Mouse (Mus musculus): Measurements from ENCODE around the gene Tspan11.

Tspan11 gene

GRCm38 (mm10) chr6:127879472-127879871 lies 7.9 kb upstream of the Tspan11 start:
- DNase-seq, result no peak

DNA sequence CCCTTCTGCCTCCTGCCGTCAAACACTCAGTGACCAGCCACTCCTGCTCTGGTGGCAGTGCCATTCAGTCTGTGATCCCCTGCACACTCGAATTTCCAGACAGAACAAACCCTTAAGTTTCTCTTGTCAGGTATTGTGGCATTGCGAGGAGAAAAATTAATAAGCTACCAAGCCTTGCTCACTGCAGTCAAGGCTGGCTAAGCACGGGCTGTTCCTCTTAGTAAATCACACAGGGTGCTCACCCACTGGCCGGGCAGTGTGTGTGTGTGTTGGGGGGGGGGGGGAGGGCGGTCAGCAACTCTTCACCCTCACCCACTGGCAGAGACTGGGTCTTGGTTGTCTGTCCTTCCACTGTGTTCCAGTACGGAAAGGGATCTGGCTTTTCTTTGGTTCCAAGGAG lies 473 bp upstream of the Tspan11 start:
- no peak for DNase-seq

GRCm38 (mm10) chr6:127888581-127888980 lies 1.2 kb downstream of the Tspan11 start:
- no peak for DNase-seq

DNA sequence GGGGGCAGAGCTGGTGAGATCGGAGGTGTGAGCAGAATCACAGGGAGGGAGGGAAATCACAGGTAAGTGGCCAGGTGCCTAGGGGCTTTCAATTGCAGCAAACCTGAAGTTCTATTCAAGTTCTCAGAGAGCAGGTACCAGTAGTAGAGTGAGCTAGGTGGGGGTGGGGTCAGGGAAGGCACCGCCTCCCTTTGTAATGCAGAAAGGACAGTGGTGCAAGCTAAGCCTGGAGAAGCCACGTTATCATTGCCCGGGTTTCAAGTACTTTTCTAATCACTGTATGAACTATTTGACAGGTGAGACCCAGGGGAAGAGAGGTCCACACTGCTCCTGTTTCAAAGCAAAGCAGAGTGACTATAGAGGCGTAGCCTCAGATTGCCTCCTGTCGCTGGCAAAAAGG lies 6.2 kb downstream of the Tspan11 start:
- DNase-seq, result no peak

DNA sequence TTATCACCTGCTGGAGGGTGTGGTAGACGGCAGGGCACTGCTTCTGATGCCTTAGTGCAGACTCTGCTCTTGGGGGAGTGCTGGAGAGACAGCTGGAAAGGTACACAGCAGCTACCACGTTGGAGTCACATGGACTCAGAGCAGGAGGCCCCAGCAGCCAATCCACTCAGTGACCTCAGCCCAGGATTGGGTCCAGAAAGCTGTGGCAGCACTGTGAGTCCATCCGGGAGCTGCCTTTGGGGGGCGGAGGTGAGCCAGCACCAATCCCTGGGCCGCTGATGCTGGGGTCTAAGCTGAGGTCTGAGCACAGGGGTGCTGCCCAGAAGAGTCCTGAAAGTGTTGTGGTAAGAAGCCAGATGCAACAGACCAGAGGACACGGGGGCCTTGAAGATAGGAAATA lies 7.6 kb downstream of the Tspan11 start:
- DNase-seq, result peak in 1 of 2 experiments; percentile 31

DNA sequence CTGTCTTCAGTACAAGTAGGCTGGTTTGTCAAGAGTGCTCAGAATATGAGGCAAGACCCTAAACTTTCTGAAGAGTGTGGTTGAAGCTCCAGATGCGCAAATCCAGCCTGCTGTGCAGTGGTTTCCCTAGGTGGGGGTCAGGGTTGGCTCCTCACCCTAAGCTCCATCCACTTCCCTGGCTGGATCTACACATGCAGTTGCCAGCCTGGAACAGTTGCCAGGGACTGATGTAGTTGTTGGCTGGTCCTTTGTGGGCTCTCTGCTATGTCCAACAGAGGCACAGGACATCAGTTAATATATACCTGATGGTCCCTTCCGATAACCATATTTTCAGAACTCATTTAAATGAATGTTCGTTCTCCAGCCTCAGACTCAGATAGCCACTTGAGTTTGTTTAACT lies 9.0 kb downstream of the Tspan11 start:
- DNase-seq, result peak; percentile 51 to 64

DNA sequence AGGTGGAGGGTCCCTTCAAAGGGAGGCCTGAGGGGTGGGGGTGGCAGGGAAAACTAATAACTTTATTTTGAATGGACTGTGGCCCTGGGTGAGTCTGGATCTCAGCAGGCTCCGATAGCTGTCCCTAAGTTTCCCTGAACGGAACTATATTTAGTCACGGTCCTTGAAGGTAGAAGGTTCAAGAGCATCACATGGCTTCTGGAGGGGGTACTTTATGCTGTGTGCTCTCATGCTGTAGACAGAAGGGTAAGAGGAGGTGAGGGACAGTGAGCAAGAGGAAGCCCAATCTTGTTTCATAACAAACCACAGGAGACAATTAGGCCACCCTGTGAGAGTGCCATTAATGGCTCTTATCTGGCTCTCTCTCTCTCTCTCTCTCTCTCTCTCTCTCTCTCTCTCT lies 10.0 kb downstream of the Tspan11 start:
- DNase-seq, result no peak

DNA sequence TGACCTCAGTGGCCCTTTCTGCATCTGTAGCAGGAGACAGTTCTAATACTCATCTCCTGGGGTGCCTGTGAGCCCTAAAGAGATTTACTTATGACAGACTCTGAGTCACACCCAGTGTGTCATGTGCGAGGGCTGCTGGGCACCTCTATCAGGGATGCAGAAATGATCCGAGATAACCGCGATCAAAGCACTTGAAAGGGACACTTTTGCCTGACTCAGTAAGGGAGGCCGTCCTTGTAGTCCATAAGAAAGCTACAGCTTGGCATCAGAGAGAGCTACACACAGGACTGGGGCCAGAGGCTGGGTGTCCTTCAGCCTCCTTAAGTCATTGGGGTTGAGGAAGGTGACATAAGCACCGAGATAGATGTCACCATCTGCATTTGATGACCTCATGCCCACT lies 12.7 kb downstream of the Tspan11 start:
- no peak for DNase-seq

GRCm38 (mm10) chr6:127901261-127901660 lies 13.9 kb downstream of the Tspan11 start:
- DNase-seq, result peak; percentile 46 to 58

GRCm38 (mm10) chr6:127901669-127902068 lies 14.3 kb downstream of the Tspan11 start:
- peak; percentile 71 to 80 for DNase-seq

DNA sequence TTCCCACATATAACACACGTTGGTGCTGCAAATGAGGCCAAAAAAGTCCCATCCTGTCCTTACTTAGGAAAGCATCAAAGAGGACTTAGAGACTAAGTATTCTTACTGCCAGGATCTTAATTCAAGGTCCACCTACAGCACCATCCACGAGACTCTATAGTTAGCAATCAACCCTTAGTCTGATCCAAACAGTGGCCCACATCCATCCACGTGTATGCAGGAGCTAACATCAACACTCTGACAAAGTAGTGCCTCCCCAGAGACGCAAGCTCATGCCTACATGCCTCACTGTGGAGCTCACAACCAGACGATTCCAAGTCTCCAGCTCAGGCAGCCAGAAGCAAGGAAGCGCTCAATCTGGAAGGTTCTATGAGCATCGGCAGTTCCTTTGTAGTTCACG lies 15.2 kb downstream of the Tspan11 start:
- DNase-seq, result no peak

- DNase-seq, result no peak
Measured at GRCm38 (mm10) chr6:127910638-127911037, 23.2 kb downstream of the Tspan11 start.

- no peak for DNase-seq
Measured at GRCm38 (mm10) chr6:127911687-127912086, 24.3 kb downstream of the Tspan11 start.

DNA sequence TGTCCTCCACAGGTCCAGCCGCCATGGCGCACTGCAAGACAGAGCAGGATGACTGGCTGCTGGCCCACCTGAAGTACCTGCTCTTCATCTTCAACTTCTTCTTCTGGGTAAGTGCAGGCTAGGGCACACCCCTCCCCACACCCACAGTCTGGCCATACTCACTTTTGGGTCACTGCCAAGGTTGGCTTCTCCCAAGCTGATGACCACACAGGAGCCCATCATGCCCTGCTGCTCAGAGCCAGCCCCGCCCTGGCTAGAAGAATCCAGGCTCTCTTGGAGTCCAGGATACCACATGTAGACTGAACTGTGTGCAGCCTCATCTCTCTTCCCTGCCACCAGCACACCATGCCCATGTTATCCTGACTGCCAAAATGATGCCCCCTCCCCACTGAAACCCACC lies 25.5 kb downstream of the Tspan11 start:
- no peak for DNase-seq

GRCm38 (mm10) chr6:127916993-127917392 lies 29.6 kb downstream of the Tspan11 start:
- no peak for DNase-seq

DNA sequence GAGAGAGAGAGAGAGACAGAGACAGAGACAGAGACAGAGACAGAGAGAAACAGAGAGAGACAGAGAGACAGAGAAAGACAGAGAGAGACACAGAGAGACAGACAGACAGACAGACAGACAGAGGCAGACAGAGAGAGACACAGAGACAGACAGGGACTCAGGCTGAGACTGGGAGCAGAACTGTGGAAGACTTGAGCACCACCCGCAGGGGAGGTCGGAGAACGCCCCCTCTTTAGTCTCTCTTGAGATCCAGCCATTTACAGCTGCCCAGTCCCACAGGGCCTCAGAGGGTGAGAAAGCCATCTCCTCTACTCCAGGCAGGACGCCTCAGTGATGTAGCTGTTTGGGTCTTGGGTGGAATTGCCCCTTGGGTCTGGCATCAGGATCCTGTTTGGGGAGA lies 30.3 kb downstream of the Tspan11 start:
- DNase-seq, result no peak

- DNase-seq, result no peak
Measured at GRCm38 (mm10) chr6:127919491-127919890, 32.1 kb downstream of the Tspan11 start.

DNA sequence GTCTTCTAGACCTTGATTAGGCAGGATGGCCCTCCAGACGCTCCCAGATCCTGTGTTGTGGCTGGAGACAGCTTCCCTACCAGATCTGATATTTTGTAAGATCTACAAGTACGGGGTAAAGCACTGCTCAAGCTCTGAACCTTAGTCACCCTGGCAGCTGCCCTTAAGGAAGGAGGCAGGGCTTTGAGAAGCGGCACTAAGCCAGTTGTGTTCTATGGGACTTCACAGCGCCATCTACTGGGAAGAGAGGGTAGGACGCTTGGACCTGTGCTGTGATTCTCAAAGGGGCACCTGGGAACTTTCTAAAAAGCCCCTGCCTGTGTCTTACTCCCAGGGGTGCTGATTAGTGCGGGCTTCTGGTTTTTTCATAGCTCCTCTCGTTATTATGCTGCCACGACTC lies 33.3 kb downstream of the Tspan11 start:
- DNase-seq, result peak; percentile 91 to 94

DNA sequence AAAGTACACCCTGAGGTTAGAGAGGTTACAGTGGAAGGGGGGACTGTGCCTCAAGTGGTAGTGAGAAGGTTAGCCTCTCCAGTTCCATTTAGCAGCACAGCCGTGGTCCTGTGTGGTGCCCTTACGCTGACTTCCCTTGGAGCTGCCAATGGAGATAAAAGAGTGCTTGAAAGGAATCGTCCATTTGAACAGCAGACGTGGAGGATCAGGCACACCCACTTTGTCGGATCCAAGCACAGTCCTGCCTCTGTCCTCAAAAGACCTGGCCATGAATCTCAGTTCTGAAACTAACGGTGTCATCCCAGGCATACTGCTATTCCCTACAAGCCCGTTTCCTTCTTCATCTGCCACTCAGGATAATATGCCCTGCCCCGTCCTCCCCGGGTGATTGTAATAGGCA lies 34.6 kb downstream of the Tspan11 start:
- DNase-seq, result no peak

DNA sequence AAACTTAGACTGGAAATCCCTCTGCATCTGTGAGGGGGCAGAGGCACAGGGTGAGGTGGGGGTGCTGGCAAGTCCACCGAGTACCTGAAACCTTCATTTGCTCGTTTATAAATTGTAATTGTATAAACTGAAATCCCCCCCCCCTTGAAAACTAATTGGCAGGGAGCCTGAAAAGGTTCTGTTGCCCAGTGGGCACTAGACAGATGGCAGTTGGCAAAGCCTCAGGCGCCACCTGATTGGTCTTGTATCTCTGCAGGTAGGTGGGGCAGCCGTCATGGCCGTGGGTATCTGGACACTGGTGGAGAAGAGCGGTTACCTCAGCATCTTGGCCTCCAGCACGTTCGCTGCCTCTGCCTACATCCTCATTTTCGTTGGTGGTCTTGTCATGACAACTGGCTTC lies 35.9 kb downstream of the Tspan11 start:
- DNase-seq, result peak; percentile 77 to 78

DNA sequence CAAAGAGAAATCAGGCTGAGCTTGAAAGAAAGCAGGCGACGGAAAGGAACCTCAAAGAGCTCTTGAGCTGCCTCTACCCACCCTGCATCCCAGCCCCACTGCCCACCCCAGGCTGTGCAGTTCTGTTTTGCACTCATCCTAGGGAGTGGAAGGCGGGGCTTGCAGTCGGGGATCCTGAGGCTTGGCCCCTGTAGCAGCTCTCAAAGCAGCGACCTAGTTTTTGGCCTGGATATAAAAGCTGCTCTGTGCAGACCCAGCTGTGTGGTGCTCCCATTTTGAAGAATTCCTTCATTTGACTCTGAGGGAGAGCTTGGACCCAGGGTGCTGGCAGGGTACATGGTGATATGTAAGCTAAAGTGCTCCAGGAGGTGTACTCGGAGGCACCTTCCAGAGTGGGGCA lies 37.4 kb downstream of the Tspan11 start:
- peak in 1 of 2 experiments; percentile 28 for DNase-seq

- peak; percentile 59 to 69 for DNase-seq
Measured at GRCm38 (mm10) chr6:127925915-127926314, 38.5 kb downstream of the Tspan11 start.

GRCm38 (mm10) chr6:127928682-127929081 lies 41.3 kb downstream of the Tspan11 start:
- no peak for DNase-seq

- peak in 1 of 2 experiments; percentile 32 for DNase-seq
Measured at GRCm38 (mm10) chr6:127932697-127933096, 45.3 kb downstream of the Tspan11 start.

- DNase-seq, result no peak
Measured at GRCm38 (mm10) chr6:127933841-127934240, 46.5 kb downstream of the Tspan11 start.

DNA sequence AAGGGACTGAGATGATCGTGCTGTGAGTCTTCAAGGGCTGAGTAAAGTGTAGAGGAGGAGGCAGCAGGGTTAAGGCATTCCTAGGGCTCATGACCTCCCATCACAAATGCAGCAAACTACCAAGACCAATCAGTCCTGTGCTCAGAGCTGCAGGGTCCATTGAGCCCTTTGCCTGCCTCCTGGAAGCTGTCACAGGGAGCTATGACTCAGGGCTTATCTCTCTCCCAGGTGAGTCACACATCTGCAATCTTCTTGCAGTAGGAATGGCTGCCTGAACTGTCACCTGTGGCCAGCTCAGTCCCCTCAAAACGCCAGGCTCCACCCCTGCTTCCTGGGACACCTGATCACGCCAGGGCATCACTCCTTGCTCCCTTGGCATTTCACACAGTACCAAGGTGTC lies 47.7 kb downstream of the Tspan11 start:
- no peak for DNase-seq

Measured in cerebellum, postnatal 10 days (tissue).